Mouse (Mus musculus) limb, embryonic 12.5 days (tissue): Measurements from ENCODE around the gene Eipr1. TPM values are rescaled to one million over a fixed set of nuclear protein-coding genes. Genes with fewer than 3 reads are reported as not detected.
A peak's percentile ranks its signal among the peaks of the same experiment; 100 is the strongest.

Source experiments
- ATAC-seq: fragments of 200-750 bp; cut with Nextera tagmentation; 2 replicates; pipeline ENCODE4 v1.8.0; 2017; ENCODE audit warnings: low read depth, moderate TSS enrichment; ENCODE audit not compliant: insufficient number of reproducible peaks, insufficient read depth, low FRiP score, low TSS enrichment
- H3K27ac ChIP-seq: fragments of 300-500 bp; sonication (generic); 2 replicates; pipeline ENCODE4 v1.5.1; 2016; ENCODE audit warnings: mild to moderate bottlenecking, moderate library complexity
- H3K27me3 ChIP-seq: fragments of 300-500 bp; sonication (generic); 2 replicates; pipeline ENCODE4 v1.6.1; 2016; ENCODE audit warnings: mild to moderate bottlenecking, moderate library complexity
- H3K36me3 ChIP-seq: fragments of 300-500 bp; sonication (generic); 2 replicates; pipeline ENCODE4 v1.6.1; 2016; ENCODE audit warnings: mild to moderate bottlenecking, moderate library complexity
- H3K4me1 ChIP-seq: fragments of 300-500 bp; sonication (generic); replicated peaks from 2 replicates; pipeline ENCODE4 v1.6.1; 2016
- H3K4me2 ChIP-seq: fragments of 300-500 bp; sonication (generic); 2 replicates; pipeline ENCODE4 v1.6.1; 2016; ENCODE audit warnings: mild to moderate bottlenecking, moderate library complexity
- H3K4me3 ChIP-seq: fragments of 300-500 bp; sonication (generic); replicated peaks from 2 replicates; pipeline ENCODE4 v1.5.1; 2016; ENCODE audit warnings: mild to moderate bottlenecking
- H3K9ac ChIP-seq: fragments of 300-500 bp; sonication (generic); replicated peaks from 2 replicates; pipeline ENCODE4 v1.6.1; 2016; ENCODE audit warnings: mild to moderate bottlenecking, moderate library complexity
- H3K9me3 ChIP-seq: fragments of 300-500 bp; sonication (generic); 2 replicates; pipeline ENCODE4 v1.6.1; 2016; ENCODE audit warnings: mild to moderate bottlenecking, moderate library complexity
- WGBS: fragments of 180-500 bp; shearing (Covaris S2); methylation state at CpG from one replicate; pipeline ENCODE4 v1.1.7; 2016; 5-methylcytosine and 5-hydroxymethylcytosine counted together
- polyA plus RNA-seq: library from polyadenylated mRNA; unstranded; fragments of >200 nt; fragmentation: Nextera tagmentation; extraction: Ambion mirVana; gene quantifications from 2 replicates; pipeline ENCODE4 v1.2.1, GENCODE M21; 2016

Gene Eipr1
- polyA plus RNA-seq, result 33.7 and 35.5 TPM in 2 replicates

DNA sequence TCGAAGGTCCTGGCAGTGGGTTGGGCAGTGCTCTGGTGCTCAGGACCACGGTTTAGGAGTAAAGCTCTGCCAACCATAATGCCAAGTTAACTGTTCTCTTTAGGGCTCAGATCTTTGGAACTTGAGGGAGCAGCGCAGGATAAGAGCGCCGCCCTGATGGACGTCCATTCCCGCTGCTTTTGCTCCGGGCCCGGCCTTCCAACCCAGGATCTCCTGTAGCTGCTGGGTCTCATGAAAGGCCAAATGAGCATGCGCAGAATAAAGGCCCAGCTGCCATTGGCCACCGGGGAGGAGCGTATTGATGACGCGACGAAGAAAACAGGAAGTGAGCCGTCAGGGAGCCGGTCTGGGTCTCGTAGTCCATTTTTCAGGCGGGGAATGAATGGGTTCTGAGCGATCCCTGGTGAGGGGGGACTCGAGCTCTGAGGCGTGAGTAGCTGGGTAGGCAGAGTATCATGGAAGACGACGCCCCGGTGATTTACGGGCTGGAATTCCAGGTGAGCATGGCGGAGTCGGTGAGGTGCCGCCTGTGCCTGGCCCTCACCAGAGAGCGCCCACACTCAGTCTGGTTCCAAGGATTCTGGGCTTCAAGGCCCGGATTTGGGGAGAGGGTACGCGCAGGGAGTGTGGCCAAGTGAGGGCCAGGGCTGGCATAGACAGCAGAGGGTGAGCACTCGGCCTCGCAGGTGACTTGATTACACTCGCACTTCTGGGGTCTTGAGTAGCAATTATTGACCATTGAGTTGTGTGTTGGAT is at the start of gene Eipr1:
Gene Eipr1, plus strand, starts transcription at position 296 of the 756 bp plus-strand sequence.
- H3K27me3 ChIP-seq, result no peaks in the 10 kb centered on the region
- peaks cover 20% of the 10 kb centered on the region for H3K4me1 ChIP-seq
- H3K4me3 ChIP-seq, result peak within 1 kb of the TSS; percentile 76
- H3K36me3 ChIP-seq, result peaks cover 7% of the 10 kb centered on the region
- 5% methylated on average over 36 of the region's 36 CpGs for WGBS
- H3K4me2 ChIP-seq, result peak within 1 kb of the TSS; percentile 96
- peak; percentile 52; the same call in 1 of the 2 replicates for ATAC-seq
- no peaks in the 10 kb centered on the region for H3K9me3 ChIP-seq
- peak within 1 kb of the TSS; percentile 68 for H3K9ac ChIP-seq
- H3K27ac ChIP-seq, result no peak within 1 kb of the TSS

GRCm38 (mm10) chr12:28704381-28704780 is 47.2 kb upstream of the Eipr1 start:
- H3K4me3 ChIP-seq, result no peak overlapping the region
- H3K4me1 ChIP-seq, result peaks cover 15% of the 10 kb centered on the region
- no peak for ATAC-seq
- H3K27ac ChIP-seq, result no peak overlapping the region
- 0 out of 2 replicates have a peak overlapping the region, but pooled peaks have one; percentile 23 for H3K9ac ChIP-seq
- peaks cover 27% of the 10 kb centered on the region for H3K36me3 ChIP-seq
- H3K9me3 ChIP-seq, result no peaks in the 10 kb centered on the region
- no peaks in the 10 kb centered on the region for H3K27me3 ChIP-seq
- H3K4me2 ChIP-seq, result no peak overlapping the region
- WGBS, result 5% methylated on average over 12 of the region's 12 CpGs

- Histone ChIP-seq H3K9me3 (no peaks in the 10 kb centered on the region), H3K9ac (no peak overlapping the region), H3K27me3 (no peaks in the 10 kb centered on the region), H3K4me1 (peaks cover 11% of the 10 kb centered on the region), H3K4me2 (no peak overlapping the region), H3K27ac (no peak overlapping the region), H3K4me3 (no peak overlapping the region), H3K36me3 (peaks cover 33% of the 10 kb centered on the region)
- WGBS, result 86% methylated on average over 6 of the region's 6 CpGs
- ATAC-seq, result no peak
These were observed 46.4 kb upstream of the Eipr1 start for GRCm38 (mm10) chr12:28705204-28705603.

GRCm38 (mm10) chr12:28708154-28708553 is 43.4 kb upstream of the Eipr1 start:
- WGBS, result 79% methylated on average over 4 of the region's 4 CpGs
- Histone ChIP-seq H3K27me3 (no peaks in the 10 kb centered on the region), H3K9ac (no peak overlapping the region), H3K36me3 (peaks cover 53% of the 10 kb centered on the region), H3K4me3 (no peak overlapping the region), H3K9me3 (no peaks in the 10 kb centered on the region), H3K27ac (no peak overlapping the region), H3K4me2 (no peak overlapping the region), H3K4me1 (no peaks in the 10 kb centered on the region)
- ATAC-seq, result no peak

GRCm38 (mm10) chr12:28710566-28711185 is 40.9 kb upstream of the Eipr1 start:
- Histone ChIP-seq H3K4me2 (no peak overlapping the region), H3K9me3 (no peaks in the 10 kb centered on the region), H3K9ac (no peak overlapping the region), H3K27me3 (no peaks in the 10 kb centered on the region), H3K27ac (no peak overlapping the region), H3K4me3 (no peak overlapping the region), H3K36me3 (peaks cover 71% of the 10 kb centered on the region), H3K4me1 (no peaks in the 10 kb centered on the region)
- ATAC-seq, result no peak
- WGBS, result 77% methylated on average over 22 of the region's 22 CpGs

GRCm38 (mm10) chr12:28714822-28715632 is 36.6 kb upstream of the Eipr1 start:
- H3K27ac ChIP-seq, result no peak overlapping the region
- 91% methylated on average over 24 of the region's 24 CpGs for WGBS

DNA sequence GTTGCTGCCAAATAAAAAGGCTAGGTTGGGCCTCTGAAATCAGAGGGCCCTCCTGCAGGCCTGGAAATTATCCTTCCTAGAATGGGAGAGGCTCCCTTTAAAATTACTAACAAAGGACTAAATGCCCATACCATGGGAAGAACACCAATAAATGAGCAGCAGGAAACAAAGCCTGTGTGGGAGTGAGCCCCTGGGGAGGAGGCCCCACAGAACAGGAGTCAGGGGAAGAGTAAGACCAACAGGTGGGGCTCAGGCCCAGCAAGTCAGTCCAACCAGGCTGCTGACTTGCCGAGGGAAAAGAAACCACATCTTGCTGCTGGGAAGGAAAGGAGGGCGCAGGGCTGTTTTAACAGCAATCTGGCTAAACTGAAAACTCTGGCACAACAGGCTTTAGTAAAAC is 34.5 kb upstream of the Eipr1 start:
- no peak for ATAC-seq
- Histone ChIP-seq H3K4me1 (no peaks in the 10 kb centered on the region), H3K4me2 (no peak overlapping the region), H3K27ac (no peak overlapping the region), H3K27me3 (no peaks in the 10 kb centered on the region), H3K4me3 (no peak overlapping the region), H3K36me3 (peaks cover 72% of the 10 kb centered on the region), H3K9ac (no peak overlapping the region), H3K9me3 (no peaks in the 10 kb centered on the region)
- 67% methylated on average over 2 of the region's 2 CpGs for WGBS

More at GRCm38 (mm10) chr12:28714822-28715632, 36.6 kb upstream of the Eipr1 start:
- Histone ChIP-seq H3K9ac (no peak overlapping the region), H3K27me3 (no peaks in the 10 kb centered on the region), H3K4me2 (no peak overlapping the region), H3K36me3 (peaks cover 72% of the 10 kb centered on the region), H3K4me1 (no peaks in the 10 kb centered on the region), H3K4me3 (no peak overlapping the region), H3K9me3 (no peaks in the 10 kb centered on the region)
- ATAC-seq, result no peak

DNA sequence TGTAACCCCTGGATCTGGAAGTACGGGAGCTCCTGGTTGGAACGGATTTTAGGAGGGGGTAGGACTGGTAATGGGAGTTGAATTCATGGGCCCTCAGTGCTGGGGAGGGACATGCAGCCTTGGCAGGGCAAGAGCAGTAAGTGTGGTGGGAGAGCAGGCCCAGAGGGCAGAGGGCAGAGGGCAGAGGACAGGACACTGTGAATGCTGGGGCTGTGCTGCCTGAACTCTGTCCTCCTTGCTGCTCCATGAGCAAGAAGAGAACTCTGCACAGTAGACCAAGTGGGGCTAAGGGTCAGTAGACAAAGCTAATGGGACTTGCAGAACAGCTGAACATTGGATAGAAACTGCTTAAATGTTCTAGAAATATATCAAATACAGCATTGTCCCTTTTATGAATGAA is 33.5 kb upstream of the Eipr1 start:
- no peak overlapping the region for H3K27ac ChIP-seq
- no peaks in the 10 kb centered on the region for H3K4me1 ChIP-seq
- ATAC-seq, result no peak
- H3K9me3 ChIP-seq, result no peaks in the 10 kb centered on the region
- WGBS, result 86% methylated on average over 2 of the region's 2 CpGs
- no peak overlapping the region for H3K9ac ChIP-seq
- peaks cover 72% of the 10 kb centered on the region for H3K36me3 ChIP-seq
- no peak overlapping the region for H3K4me3 ChIP-seq
- no peaks in the 10 kb centered on the region for H3K27me3 ChIP-seq
- H3K4me2 ChIP-seq, result no peak overlapping the region

DNA sequence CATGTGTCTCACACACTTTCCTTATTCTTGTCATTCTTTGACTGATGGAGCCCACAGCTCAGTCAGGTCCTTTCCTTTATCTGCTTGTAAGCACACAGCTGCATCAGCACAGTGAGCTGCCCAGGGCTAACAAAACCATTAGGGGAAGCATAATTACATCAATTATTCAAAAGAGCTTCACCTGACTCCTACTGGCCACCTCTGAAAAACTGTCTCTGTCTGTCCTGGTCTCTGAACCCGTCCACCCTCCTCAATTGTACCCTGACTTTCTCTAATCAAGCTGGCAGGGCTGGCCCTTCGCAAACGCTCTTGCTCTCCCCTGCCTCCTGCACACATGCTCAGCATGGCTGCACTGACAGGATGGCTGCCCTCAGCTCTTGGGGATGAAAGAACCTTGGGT is 27.2 kb upstream of the Eipr1 start:
- H3K9ac ChIP-seq, result no peak overlapping the region
- peaks cover 64% of the 10 kb centered on the region for H3K36me3 ChIP-seq
- no peak overlapping the region for H3K27ac ChIP-seq
- no peaks in the 10 kb centered on the region for H3K4me1 ChIP-seq
- 83% methylated on average over 3 of the region's 3 CpGs for WGBS
- no peak for ATAC-seq
- H3K4me2 ChIP-seq, result no peak overlapping the region
- no peaks in the 10 kb centered on the region for H3K9me3 ChIP-seq
- H3K27me3 ChIP-seq, result no peaks in the 10 kb centered on the region
- no peak overlapping the region for H3K4me3 ChIP-seq

- H3K4me1 ChIP-seq, result no peaks in the 10 kb centered on the region
- 92% methylated on average over 4 of the region's 4 CpGs for WGBS
- H3K27ac ChIP-seq, result no peak overlapping the region
- peaks cover 60% of the 10 kb centered on the region for H3K36me3 ChIP-seq
- H3K9me3 ChIP-seq, result no peaks in the 10 kb centered on the region
- ATAC-seq, result no peak
- H3K27me3 ChIP-seq, result no peaks in the 10 kb centered on the region
- H3K4me2 ChIP-seq, result no peak overlapping the region
- no peak overlapping the region for H3K4me3 ChIP-seq
- no peak overlapping the region for H3K9ac ChIP-seq
These were observed 25.4 kb upstream of the Eipr1 start for GRCm38 (mm10) chr12:28726204-28726603.

DNA sequence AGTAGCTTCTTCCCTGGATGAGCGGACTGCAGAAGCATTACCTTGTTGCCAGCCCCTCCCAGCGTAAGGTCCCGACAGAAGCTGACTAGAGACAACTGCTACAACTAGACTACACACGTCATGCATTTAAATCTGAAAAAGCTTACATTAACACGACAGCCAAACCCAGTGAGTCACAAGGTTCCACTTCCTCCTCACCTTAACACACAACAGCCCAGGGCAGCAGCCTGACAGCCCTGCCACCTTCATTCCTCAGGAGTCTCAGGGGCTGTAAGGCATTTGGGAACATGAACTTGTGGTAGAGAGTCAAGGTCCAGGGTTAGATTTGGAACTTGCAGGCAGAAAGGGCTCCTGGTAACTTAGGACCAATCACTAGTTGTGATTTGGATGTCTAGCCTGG is 24.5 kb upstream of the Eipr1 start:
- ATAC-seq, result no peak
- Histone ChIP-seq H3K27ac (no peak overlapping the region), H3K4me1 (no peaks in the 10 kb centered on the region), H3K4me2 (no peak overlapping the region), H3K4me3 (no peak overlapping the region), H3K36me3 (peaks cover 58% of the 10 kb centered on the region), H3K9ac (no peak overlapping the region), H3K27me3 (no peaks in the 10 kb centered on the region), H3K9me3 (no peaks in the 10 kb centered on the region)
- WGBS, result 94% methylated on average over 5 of the region's 5 CpGs
